Mouse (Mus musculus): ENCODE measurements around the gene Eif4g2. TPM values are rescaled to one million over a fixed set of nuclear protein-coding genes. Genes with fewer than 3 reads are reported as not detected.

Eif4g2 gene
- total RNA-seq, 2 experiments from 2014 or later = 631 to 651 TPM

DNA sequence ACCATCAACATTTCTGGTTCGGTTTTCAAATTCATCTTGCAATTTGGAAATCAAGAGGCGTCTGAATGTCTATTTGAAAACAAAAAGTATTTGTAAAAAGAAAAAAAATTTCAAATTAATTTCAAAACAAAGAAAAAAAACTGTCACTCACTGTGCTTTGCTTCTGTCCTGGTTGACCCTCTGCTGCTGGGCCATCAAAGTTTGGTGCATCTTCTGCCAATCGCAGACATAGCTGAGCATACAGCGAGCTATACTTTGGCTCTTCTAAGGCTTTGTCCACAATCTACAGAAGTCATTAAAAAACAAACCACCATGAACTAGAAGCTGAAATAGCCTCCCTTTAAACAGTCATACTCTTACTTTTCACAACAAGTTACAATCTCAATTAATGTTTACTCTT, 4.6 kb downstream of the Eif4g2 start:
- DNase-seq (ENCODE audit: low spot score in 2 of 2) = no peak
- intact Hi-C loops (cut with DNase I) = loop anchor here (5.0 kb wide), 1 partner anchor 36 kb away; no protein-coding TSS in a partner anchor

- DNase-seq (ENCODE audit: low spot score in 2 of 2) = no peak
- intact Hi-C loops (cut with DNase I) = loop anchor here (5.0 kb wide), 1 partner anchor 33 kb away; no protein-coding TSS in a partner anchor
Measured at GRCm38 (mm10) chr7:111075288-111075687, 7.5 kb downstream of the Eif4g2 start.

- intact Hi-C loops (cut with DNase I) = no loop called here
- no peak for DNase-seq (ENCODE audit: low spot score in 2 of 2)
Measured at GRCm38 (mm10) chr7:111072410-111072809, 10.4 kb downstream of the Eif4g2 start.

DNA sequence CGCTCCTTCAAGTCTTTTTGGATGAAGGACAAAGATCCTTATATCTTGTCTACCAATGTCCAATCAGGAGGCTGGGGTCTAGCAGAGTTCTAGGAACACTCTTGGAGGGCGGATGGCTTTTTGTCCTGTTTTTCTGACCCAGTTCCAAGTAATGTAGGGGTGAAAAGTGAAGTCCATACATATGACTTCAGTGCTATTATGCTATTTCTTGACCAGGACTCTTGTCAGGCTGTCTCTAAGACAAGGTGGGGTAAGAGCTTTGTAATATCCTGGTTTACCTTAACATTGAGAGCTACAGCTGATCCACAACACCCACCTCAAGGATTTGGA, 12.7 kb downstream of the Eif4g2 start:
- intact Hi-C loops (cut with DNase I) = no loop called here
- DNase-seq (ENCODE audit: low spot score in 2 of 2) = no peak

GRCm38 (mm10) chr7:111069439-111070166, 13.2 kb downstream of the Eif4g2 start:
- no peak for DNase-seq (ENCODE audit: low spot score in 2 of 2)
- intact Hi-C loops (cut with DNase I) = no loop called here

GRCm38 (mm10) chr7:111068181-111068580, 14.6 kb downstream of the Eif4g2 start:
- no peak for DNase-seq (ENCODE audit: low spot score in 2 of 2)
- intact Hi-C loops (cut with DNase I) = no loop called here

DNA sequence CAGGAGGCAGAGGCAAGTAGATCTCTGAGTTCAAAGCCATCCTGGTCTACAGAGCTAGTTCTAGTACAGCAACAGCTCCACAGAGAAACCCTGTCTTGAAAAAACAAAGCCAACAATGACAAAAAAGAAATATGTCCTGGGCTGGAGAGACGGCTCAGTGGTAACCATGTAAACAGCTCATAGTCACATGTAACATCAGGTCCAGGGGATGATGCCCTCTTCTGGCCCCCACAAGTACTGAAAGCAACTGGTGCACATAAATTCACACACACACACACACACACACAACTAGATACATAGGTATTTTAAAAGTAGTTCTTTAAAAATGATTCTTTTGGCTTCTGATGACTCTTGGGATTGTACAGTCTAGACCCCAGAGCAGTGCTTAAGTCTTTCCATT, 19.9 kb downstream of the Eif4g2 start:
- intact Hi-C loops (cut with DNase I) = no loop called here
- no peak for DNase-seq (ENCODE audit: low spot score in 2 of 2)

DNA sequence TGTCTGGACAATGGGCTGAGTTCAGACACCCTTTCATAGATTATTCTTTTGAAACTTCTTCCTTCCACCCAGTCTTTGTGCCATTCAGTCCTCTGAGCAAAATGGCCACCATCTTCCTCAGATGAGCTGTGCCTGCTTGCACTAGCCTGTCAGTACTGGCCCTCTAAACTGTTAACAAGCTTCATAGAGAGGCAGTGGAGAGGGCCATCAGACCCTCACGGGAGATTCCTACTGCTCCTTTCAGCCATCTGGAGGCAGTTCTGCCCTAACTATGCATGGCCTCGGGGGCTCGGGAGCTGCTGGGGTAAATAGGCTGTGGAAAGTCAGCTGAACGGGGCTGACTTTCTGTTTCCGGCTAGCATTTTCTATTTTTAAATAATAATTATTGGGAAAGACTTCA, 23.3 kb downstream of the Eif4g2 start:
- DNase-seq (ENCODE audit: low spot score in 2 of 2) = no peak
- intact Hi-C loops (cut with DNase I) = loop anchor here (10.0 kb wide), 1 partner anchor 185 kb away; no protein-coding TSS in a partner anchor

DNA sequence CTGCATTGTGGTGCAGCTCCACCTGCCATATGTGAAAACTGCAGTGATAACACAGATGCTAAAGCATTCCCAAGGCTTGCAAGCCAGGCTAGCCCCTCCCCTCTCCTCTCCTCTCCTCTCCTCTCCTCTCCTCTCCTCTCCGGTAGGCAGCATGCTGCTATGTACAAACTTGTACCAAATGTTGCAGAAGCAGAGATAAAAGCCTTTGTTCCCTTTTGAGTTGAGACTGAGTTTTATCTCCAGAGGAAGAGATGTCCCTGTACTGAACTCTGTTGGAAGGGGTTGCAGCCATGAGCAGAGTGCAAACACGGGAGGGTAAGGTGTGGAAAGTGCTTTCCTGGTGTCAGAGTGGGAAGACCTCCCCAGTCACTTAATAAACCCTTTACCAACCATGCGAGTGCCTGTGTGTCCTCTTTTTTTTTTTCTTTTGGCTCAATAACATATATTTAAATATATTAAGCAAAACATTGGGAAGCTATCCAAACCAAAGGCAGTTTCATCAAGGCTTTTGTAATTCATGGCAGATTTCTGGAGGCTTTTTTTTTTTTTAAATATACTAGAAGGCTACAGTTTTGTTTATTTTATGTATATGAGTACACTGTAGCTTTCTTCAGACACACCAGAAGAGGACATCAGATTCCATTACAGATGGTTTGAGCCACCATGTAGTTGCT, 26.7 kb downstream of the Eif4g2 start:
- intact Hi-C loops (cut with DNase I) = loop anchor here (10.0 kb wide), 1 partner anchor 189 kb away; no protein-coding TSS in a partner anchor
- no peak for DNase-seq (ENCODE audit: low spot score in 2 of 2)

GRCm38 (mm10) chr7:111055221-111055620, 27.6 kb downstream of the Eif4g2 start:
- intact Hi-C loops (cut with DNase I) = loop anchor here (10.0 kb wide), 1 partner anchor 190 kb away; no protein-coding TSS in a partner anchor
- DNase-seq (ENCODE audit: low spot score in 2 of 2) = no peak

- DNase-seq (ENCODE audit: low spot score in 2 of 2) = peak; percentile 19 to 53
- intact Hi-C loops (cut with DNase I) = loop anchor here (10.0 kb wide), 1 partner anchor 195 kb away; no protein-coding TSS in a partner anchor
Measured at GRCm38 (mm10) chr7:111049652-111050421, 33.0 kb downstream of the Eif4g2 start.

GRCm38 (mm10) chr7:111048920-111049319, 33.9 kb downstream of the Eif4g2 start:
- no peak for DNase-seq (ENCODE audit: low spot score in 2 of 2)
- intact Hi-C loops (cut with DNase I) = no loop called here

- no peak for DNase-seq (ENCODE audit: low spot score in 2 of 2)
- intact Hi-C loops (cut with DNase I) = no loop called here
Measured at GRCm38 (mm10) chr7:111029046-111029553, 53.7 kb downstream of the Eif4g2 start.

- DNase-seq (ENCODE audit: low spot score in 2 of 2) = peak; percentile 95
- intact Hi-C loops (cut with DNase I) = no loop called here
Measured at GRCm38 (mm10) chr7:111028281-111029045, 54.4 kb downstream of the Eif4g2 start, which contains the start of gene Ctr9. Gene Ctr9, plus strand, starts transcription at chr7:111028951.

DNA sequence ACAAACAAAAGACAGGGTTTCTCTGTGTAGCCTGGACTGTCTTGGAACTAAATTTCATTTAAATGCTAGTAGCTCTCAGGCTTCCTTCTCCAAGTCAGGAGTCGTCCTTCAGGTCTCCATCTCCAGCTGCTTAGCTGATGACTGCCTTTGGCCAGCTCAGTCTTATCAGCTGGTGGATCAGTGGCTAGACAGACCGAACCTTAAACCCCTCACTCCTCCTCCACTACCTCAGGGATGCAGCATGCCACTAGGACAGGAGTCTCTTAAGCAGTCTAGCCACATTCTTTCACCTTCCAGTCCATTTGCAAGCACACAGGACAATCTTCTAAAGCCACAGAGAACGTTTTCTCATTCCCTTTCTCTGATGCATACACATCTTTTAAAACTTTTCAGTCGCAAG, 57.9 kb downstream of the Eif4g2 start:
- intact Hi-C loops (cut with DNase I) = no loop called here
- DNase-seq (ENCODE audit: low spot score in 2 of 2) = no peak

DNA sequence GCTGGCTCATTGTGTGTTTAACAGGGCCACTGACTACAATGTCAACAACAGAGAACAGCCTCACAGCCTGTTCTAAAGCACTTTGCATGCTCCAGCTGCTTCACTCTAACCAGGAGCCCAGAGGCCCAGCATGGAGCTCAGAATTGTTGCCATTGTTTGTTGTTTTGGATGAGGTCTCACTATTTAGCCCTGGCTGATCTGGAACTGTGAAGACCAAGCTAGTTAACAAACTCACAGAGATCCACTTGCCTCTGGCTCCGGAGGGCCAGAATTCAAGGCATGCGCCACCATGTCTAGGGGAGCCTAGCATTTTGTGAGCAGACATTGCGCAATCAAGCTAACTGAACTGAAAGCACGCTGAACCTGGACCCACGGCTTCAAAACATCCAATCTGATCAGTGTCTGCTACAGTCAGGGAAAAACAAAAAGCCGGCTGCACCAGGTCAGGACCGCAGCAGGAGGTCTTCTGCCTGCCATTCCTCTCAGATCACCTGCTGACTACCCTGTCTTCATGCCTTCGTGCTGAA, 58.7 kb downstream of the Eif4g2 start:
- intact Hi-C loops (cut with DNase I) = no loop called here
- DNase-seq (ENCODE audit: low spot score in 2 of 2) = peak in 1 of 2 experiments; percentile 5

GRCm38 (mm10) chr7:111020814-111021213, 62.0 kb downstream of the Eif4g2 start:
- intact Hi-C loops (cut with DNase I) = no loop called here
- no peak for DNase-seq (ENCODE audit: low spot score in 2 of 2)
